Mouse (Mus musculus) testis, postnatal 14 days (tissue): ENCODE measurements at regions not wholly inside any gene's neighbourhood (a gene's known extent, or its start where the extent isn't known, plus 50 kb on each side); places are given as distances from the start of the nearest gene placed in this dataset.

Experiments used
- DNase-seq: peaks from one replicate; pipeline ENCODE4 v3.0.0; 2021; ENCODE audit warnings: low spot score

GRCm38 (mm10) chr16:78490245-78490644 is 86.3 kb downstream of the D16Ertd472e start:
- no peak for DNase-seq

- no peak for DNase-seq
These were observed 86.9 kb downstream of the D16Ertd472e start for GRCm38 (mm10) chr16:78489604-78490003.

GRCm38 (mm10) chr16:78486531-78486930 is 90.0 kb downstream of the D16Ertd472e start:
- no peak for DNase-seq

- DNase-seq, result no peak
These were observed 92.2 kb downstream of the D16Ertd472e start for GRCm38 (mm10) chr16:78484319-78484718.

- no peak for DNase-seq
These were observed 94.9 kb downstream of the D16Ertd472e start for GRCm38 (mm10) chr16:78481571-78481970.

- DNase-seq, result no peak
These were observed 95.4 kb downstream of the D16Ertd472e start for GRCm38 (mm10) chr16:78481065-78481464.

GRCm38 (mm10) chr16:78480261-78480660 is 96.2 kb downstream of the D16Ertd472e start:
- DNase-seq, result no peak

GRCm38 (mm10) chr16:78473456-78473855 is 96.5 kb upstream of the Btg3 start:
- DNase-seq, result no peak

GRCm38 (mm10) chr16:78459996-78460395 is 83.0 kb upstream of the Btg3 start:
- DNase-seq, result no peak

GRCm38 (mm10) chr16:78457731-78458151 is 80.7 kb upstream of the Btg3 start:
- DNase-seq, result no peak

GRCm38 (mm10) chr16:78456345-78456744 is 79.4 kb upstream of the Btg3 start:
- no peak for DNase-seq

GRCm38 (mm10) chr16:78454509-78454908 is 77.5 kb upstream of the Btg3 start:
- DNase-seq, result no peak

- DNase-seq, result no peak
These were observed 75.3 kb upstream of the Btg3 start for GRCm38 (mm10) chr16:78452303-78452702.

GRCm38 (mm10) chr16:78451750-78452149 is 74.8 kb upstream of the Btg3 start:
- DNase-seq, result no peak

GRCm38 (mm10) chr16:78451251-78451650 is 74.3 kb upstream of the Btg3 start:
- DNase-seq, result peak; percentile 14

GRCm38 (mm10) chr16:78449231-78449630 is 72.2 kb upstream of the Btg3 start:
- DNase-seq, result no peak

GRCm38 (mm10) chr16:78443262-78443661 is 66.3 kb upstream of the Btg3 start:
- DNase-seq, result no peak

GRCm38 (mm10) chr16:78442830-78443229 is 65.8 kb upstream of the Btg3 start:
- no peak for DNase-seq

- DNase-seq, result no peak
These were observed 65.0 kb upstream of the Btg3 start for GRCm38 (mm10) chr16:78441961-78442360.

GRCm38 (mm10) chr16:78435707-78436106 is 58.7 kb upstream of the Btg3 start:
- no peak for DNase-seq

- peak; percentile 32 for DNase-seq
These were observed 50.6 kb upstream of the Btg3 start for GRCm38 (mm10) chr16:78427470-78428041.
